Mouse (Mus musculus): ENCODE results near the gene Selenbp2.
"Not testable (repeated sequence)": the region's sequence is repeated elsewhere in the genome, so short reads cannot be mapped to it uniquely, and the experiment has no call there.

Selenbp2 gene

GRCm38 (mm10) chr3:94693329-94693825, at the start of gene Selenbp2:
TSS of gene Selenbp2 (plus strand) at chr3:94693556.
- no peak for DNase-seq

GRCm38 (mm10) chr3:94648755-94649590, 44.4 kb upstream of the Selenbp2 start:
- no peak for DNase-seq

GRCm38 (mm10) chr3:94650409-94650808, 42.9 kb upstream of the Selenbp2 start:
- no peak for DNase-seq

- DNase-seq: not testable (repeated sequence)
Measured at GRCm38 (mm10) chr3:94653967-94654366, 39.4 kb upstream of the Selenbp2 start.

- DNase-seq: not testable (repeated sequence)
Measured at GRCm38 (mm10) chr3:94657852-94658739, 35.3 kb upstream of the Selenbp2 start.

GRCm38 (mm10) chr3:94658740-94659095, 34.6 kb upstream of the Selenbp2 start, which contains the start of gene Tuft1:
TSS of gene Tuft1 (minus strand) at chr3:94658872.
- peak; percentile 80 to 82 for DNase-seq

GRCm38 (mm10) chr3:94659142-94659748, 34.1 kb upstream of the Selenbp2 start:
- not testable (repeated sequence) for DNase-seq

GRCm38 (mm10) chr3:94660841-94661240, 32.5 kb upstream of the Selenbp2 start:
- not testable (repeated sequence) for DNase-seq

- DNase-seq: not testable (repeated sequence)
Measured at GRCm38 (mm10) chr3:94665060-94665802, 28.1 kb upstream of the Selenbp2 start.

GRCm38 (mm10) chr3:94665896-94666295, 27.5 kb upstream of the Selenbp2 start:
- DNase-seq: not testable (repeated sequence)

GRCm38 (mm10) chr3:94675101-94675500, 18.3 kb upstream of the Selenbp2 start:
- not testable (repeated sequence) for DNase-seq

GRCm38 (mm10) chr3:94679351-94679841, 14.0 kb upstream of the Selenbp2 start:
- DNase-seq: no peak

- DNase-seq: not testable (repeated sequence)
Measured at GRCm38 (mm10) chr3:94680032-94680431, 13.3 kb upstream of the Selenbp2 start.

GRCm38 (mm10) chr3:94680783-94681182, 12.6 kb upstream of the Selenbp2 start:
- DNase-seq: no peak

- no peak for DNase-seq
Measured at GRCm38 (mm10) chr3:94683646-94684045, 9.7 kb upstream of the Selenbp2 start.

GRCm38 (mm10) chr3:94685989-94686772, 7.2 kb upstream of the Selenbp2 start:
- not testable (repeated sequence) for DNase-seq

GRCm38 (mm10) chr3:94688698-94689097, 4.7 kb upstream of the Selenbp2 start:
- not testable (repeated sequence) for DNase-seq

- DNase-seq: not testable (repeated sequence)
Measured at GRCm38 (mm10) chr3:94689195-94689594, 4.2 kb upstream of the Selenbp2 start.

- not testable (repeated sequence) for DNase-seq
Measured at GRCm38 (mm10) chr3:94690162-94690561, 3.2 kb upstream of the Selenbp2 start.

- no peak for DNase-seq
Measured at GRCm38 (mm10) chr3:94690616-94691247, 2.6 kb upstream of the Selenbp2 start.

All from spleen, adult 18-20 months (tissue).